Mouse (Mus musculus): Measurements from ENCODE around the gene Hspe1. TPM values are rescaled to one million over a fixed set of nuclear protein-coding genes. Genes with fewer than 3 reads are reported as not detected.
A peak's percentile ranks its signal among the peaks of the same experiment; 100 is the strongest.
"Not testable (repeated sequence)": the region's sequence is repeated elsewhere in the genome, so short reads cannot be mapped to it uniquely, and the experiment has no call there.

Hspe1 gene
- polyA plus RNA-seq, 2 experiments: 306 to 396 TPM

GRCm38 (mm10) chr1:55055322-55056115, 32.4 kb upstream of the Hspe1 start:
- no peak for TF ChIP-seq EP300 (IDR thresholded peaks at IDR 0.05; ENCODE audit: low read depth)
- no peak for TF ChIP-seq CTCF (IDR thresholded peaks at IDR 0.05; ENCODE audit: low read depth)
- Histone ChIP-seq H3K27me3 (ENCODE audit: control insufficient read depth, insufficient read depth, low read length) (no peaks in the 10 kb centered on the region), H3K36me3 (replicated peaks; ENCODE audit: control insufficient read depth, insufficient read depth, low read depth) (peaks cover 5% of the 10 kb centered on the region), H3K27ac (no peak overlapping the region), H3K9ac (replicated peaks) (no peak overlapping the region), H3K4me3 (ENCODE audit: insufficient read depth in 1 of 2, low read depth in 2 of 2, low read length in 2 of 2) (no peak overlapping the region), H3K9me3 (ENCODE audit: control insufficient read depth, low read length) (no peaks in the 10 kb centered on the region), H3K4me1 (replicated peaks; ENCODE audit: control insufficient read depth in 2 of 2, insufficient read depth in 2 of 2, low read length in 1 of 2) (peaks cover 6 to 17% of the 10 kb centered on the region in 2 experiments; a peak in 2 of 4 replicates), H3K4me2 (ENCODE audit: low read depth) (no peak overlapping the region)
- DNase-seq (ENCODE audit: low read depth in 3 of 3, low spot score in 3 of 3) (no peak), ATAC-seq (ENCODE audit: insufficient read depth) (no peak)
- 62% methylated on average over 5 of the region's 5 CpGs for WGBS (ENCODE audit: insufficient replicate concordance)

- H3K9me3 ChIP-seq (ENCODE audit: control insufficient read depth, low read length); DNase-seq (ENCODE audit: low read depth in 3 of 3, low spot score in 3 of 3); H3K27ac ChIP-seq; ATAC-seq (ENCODE audit: insufficient read depth); H3K27me3 ChIP-seq (ENCODE audit: control insufficient read depth, insufficient read depth, low read length); H3K4me3 ChIP-seq (ENCODE audit: insufficient read depth in 1 of 2, low read depth in 2 of 2, low read length in 2 of 2); H3K9ac ChIP-seq (replicated peaks); H3K4me2 ChIP-seq (ENCODE audit: low read depth); H3K36me3 ChIP-seq (replicated peaks; ENCODE audit: control insufficient read depth, insufficient read depth, low read depth): not testable (repeated sequence)
- WGBS (ENCODE audit: insufficient replicate concordance): 73% methylated on average over 2 of the region's 3 CpGs
- H3K4me1 ChIP-seq (replicated peaks; ENCODE audit: control insufficient read depth in 2 of 2, insufficient read depth in 2 of 2, low read length in 1 of 2): peaks cover 16 to 20% of the 10 kb centered on the region in 2 experiments
These were observed 29.5 kb upstream of the Hspe1 start for GRCm38 (mm10) chr1:55058383-55058782.

GRCm38 (mm10) chr1:55061099-55061498, 26.8 kb upstream of the Hspe1 start:
- Histone ChIP-seq H3K27me3 (ENCODE audit: control insufficient read depth, insufficient read depth, low read length) (no peaks in the 10 kb centered on the region), H3K4me1 (replicated peaks; ENCODE audit: control insufficient read depth in 2 of 2, insufficient read depth in 2 of 2, low read length in 1 of 2) (peaks cover 12 to 15% of the 10 kb centered on the region in 2 experiments), H3K4me3 (ENCODE audit: insufficient read depth in 1 of 2, low read depth in 2 of 2, low read length in 2 of 2) (no peak overlapping the region), H3K4me2 (ENCODE audit: low read depth) (peak overlapping the region; percentile 26; the same call in 1 of the 2 replicates), H3K27ac (peak overlapping the region; percentile 44), H3K36me3 (replicated peaks; ENCODE audit: control insufficient read depth, insufficient read depth, low read depth) (peaks cover 17% of the 10 kb centered on the region), H3K9ac (replicated peaks) (peak overlapping the region; percentile 2; the same call in 1 of the 2 replicates), H3K9me3 (ENCODE audit: control insufficient read depth, low read length) (no peaks in the 10 kb centered on the region)
- TF ChIP-seq CTCF (IDR thresholded peaks at IDR 0.05; ENCODE audit: low read depth) (no peak), EP300 (IDR thresholded peaks at IDR 0.05; ENCODE audit: low read depth) (0 out of 2 replicates have a peak, but pooled peaks have one; percentile 8)
- ATAC-seq (ENCODE audit: insufficient read depth) (no peak; the same call in 1 of the 2 replicates), DNase-seq (ENCODE audit: low read depth in 3 of 3, low spot score in 3 of 3) (peak in 1 of 3 experiments; percentile 36)
- 41% methylated on average over 5 of the region's 5 CpGs for WGBS (ENCODE audit: insufficient replicate concordance)

GRCm38 (mm10) chr1:55061772-55062171, 26.2 kb upstream of the Hspe1 start:
- H3K4me2 ChIP-seq (ENCODE audit: low read depth): no peak overlapping the region
- no peak overlapping the region for H3K4me3 ChIP-seq (ENCODE audit: insufficient read depth in 1 of 2, low read depth in 2 of 2, low read length in 2 of 2)
- H3K27ac ChIP-seq: no peak overlapping the region
- ATAC-seq (ENCODE audit: insufficient read depth) (no peak), DNase-seq (ENCODE audit: low read depth in 3 of 3, low spot score in 3 of 3) (no peak)
- peak; percentile 14; the same call in 1 of the 2 replicates for TF ChIP-seq CTCF (IDR thresholded peaks at IDR 0.05; ENCODE audit: low read depth)
- TF ChIP-seq EP300 (IDR thresholded peaks at IDR 0.05; ENCODE audit: low read depth): no peak
- no peaks in the 10 kb centered on the region for H3K27me3 ChIP-seq (ENCODE audit: control insufficient read depth, insufficient read depth, low read length)
- H3K9me3 ChIP-seq (ENCODE audit: control insufficient read depth, low read length): no peaks in the 10 kb centered on the region
- H3K4me1 ChIP-seq (replicated peaks; ENCODE audit: control insufficient read depth in 2 of 2, insufficient read depth in 2 of 2, low read length in 1 of 2): peaks cover 12 to 15% of the 10 kb centered on the region in 2 experiments
- WGBS (ENCODE audit: insufficient replicate concordance): 55% methylated on average over 4 of the region's 4 CpGs
- no peak overlapping the region for H3K9ac ChIP-seq (replicated peaks)
- H3K36me3 ChIP-seq (replicated peaks; ENCODE audit: control insufficient read depth, insufficient read depth, low read depth): peaks cover 22% of the 10 kb centered on the region

- ATAC-seq (ENCODE audit: insufficient read depth); H3K9ac ChIP-seq (replicated peaks); H3K4me2 ChIP-seq (ENCODE audit: low read depth); H3K4me3 ChIP-seq (ENCODE audit: insufficient read depth in 1 of 2, low read depth in 2 of 2, low read length in 2 of 2); H3K27ac ChIP-seq; DNase-seq (ENCODE audit: low read depth in 3 of 3, low spot score in 3 of 3); H3K27me3 ChIP-seq (ENCODE audit: control insufficient read depth, insufficient read depth, low read length); H3K9me3 ChIP-seq (ENCODE audit: control insufficient read depth, low read length): not testable (repeated sequence)
- Histone ChIP-seq H3K4me1 (replicated peaks; ENCODE audit: control insufficient read depth in 2 of 2, insufficient read depth in 2 of 2, low read length in 1 of 2) (peaks cover 11 to 28% of the 10 kb centered on the region in 2 experiments), H3K36me3 (replicated peaks; ENCODE audit: control insufficient read depth, insufficient read depth, low read depth) (peaks cover 18% of the 10 kb centered on the region)
- peak; percentile 33; the same call in 1 of the 2 replicates for TF ChIP-seq EP300 (IDR thresholded peaks at IDR 0.05; ENCODE audit: low read depth)
These were observed 15.6 kb upstream of the Hspe1 start for GRCm38 (mm10) chr1:55072328-55072727.

Data from liver, embryonic 14.5 days (tissue).